Mouse (Mus musculus): ENCODE results near the gene Tmem204. TPM values are rescaled to one million over a fixed set of nuclear protein-coding genes. Genes with fewer than 3 reads are reported as not detected.

The Tmem204 gene
- total and polyA plus RNA-seq, 3 experiments = 0.10 TPM; not detected in 2

GRCm38 (mm10) chr17:25111220-25111619, 27.8 kb upstream of the Tmem204 start:
- no peak for DNase-seq (ENCODE audit: low read depth, low spot score)
- no peaks in the 10 kb centered on the region for H3K27me3 ChIP-seq (ENCODE audit: control insufficient read depth in 1 of 2, insufficient read depth in 2 of 2, low read length in 2 of 2)
- no peaks in the 10 kb centered on the region for H3K9me3 ChIP-seq (replicated peaks; ENCODE audit: insufficient read depth, low read length)
- no peak overlapping the region for H3K9ac ChIP-seq (ENCODE audit: control insufficient read depth, low read depth, low read length, poor library complexity, severe bottlenecking)
- no peak for TF ChIP-seq ETS1 (IDR thresholded peaks at IDR 0.05; ENCODE audit: low read depth, low read length)
- TF ChIP-seq USF2 (IDR thresholded peaks at IDR 0.05; ENCODE audit: borderline replicate concordance in 1 of 2, insufficient read depth in 1 of 2, low read depth in 1 of 2, low read length in 2 of 2) = no peak
- no peak for TF ChIP-seq SMC3 (IDR thresholded peaks at IDR 0.05; ENCODE audit: low read depth, low read length)
- TF ChIP-seq MAX (IDR thresholded peaks at IDR 0.05; ENCODE audit: low read length) = no peak
- TF ChIP-seq BHLHE40 (IDR thresholded peaks at IDR 0.05; ENCODE audit: borderline replicate concordance, low read depth, low read length) = no peak
- TF ChIP-seq ZC3H11A (IDR thresholded peaks at IDR 0.05; ENCODE audit: low read depth, low read length) = no peak
- no peak for TF ChIP-seq E2F4 (IDR thresholded peaks at IDR 0.05; ENCODE audit: borderline replicate concordance, low read depth, low read length)
- peaks cover 2 to 4% of the 10 kb centered on the region in 2 experiments; a peak in 3 of 4 replicates for H3K36me3 ChIP-seq (ENCODE audit: control insufficient read depth in 1 of 2, insufficient read depth in 2 of 2, low read length in 2 of 2)
- peaks cover 0 to 8% of the 10 kb centered on the region in 2 experiments; a peak in 2 of 4 replicates for H3K4me1 ChIP-seq (ENCODE audit: control insufficient read depth in 1 of 2, insufficient read depth in 2 of 2, low read length in 2 of 2)
- H3K27ac ChIP-seq (ENCODE audit: control insufficient read depth, low read depth, low read length) = no peak overlapping the region
- peaks cover 11% of the 10 kb centered on the region for H3K79me2 ChIP-seq (ENCODE audit: control insufficient read depth, insufficient read depth, low read length, poor library complexity)
- H3K4me3 ChIP-seq (ENCODE audit: control insufficient read depth in 1 of 2, insufficient read depth in 1 of 2, low read depth in 2 of 2, low read length in 2 of 2) = no peak overlapping the region

DNA sequence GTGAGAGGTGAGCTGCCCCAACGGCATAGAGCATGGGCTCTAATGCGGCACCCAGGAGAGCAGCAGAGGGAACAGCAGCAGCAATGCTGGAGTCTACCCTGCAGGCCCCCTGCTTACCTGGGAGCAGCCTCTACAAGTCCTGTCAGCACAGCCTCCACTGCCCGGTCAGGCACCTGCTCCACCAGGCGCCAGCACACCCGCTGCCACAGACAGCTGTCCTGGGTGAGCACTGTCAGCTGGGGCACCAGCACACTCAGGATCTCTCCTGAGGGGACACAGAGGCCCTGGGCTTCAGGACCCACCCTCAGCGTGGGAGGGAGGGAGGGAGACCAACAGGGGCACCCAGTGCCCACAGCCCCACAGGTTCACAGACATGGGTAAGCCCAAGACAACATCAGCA, 27.2 kb upstream of the Tmem204 start:
- TF ChIP-seq RCOR1 (IDR thresholded peaks at IDR 0.05; ENCODE audit: low read depth, low read length) = no peak

DNA sequence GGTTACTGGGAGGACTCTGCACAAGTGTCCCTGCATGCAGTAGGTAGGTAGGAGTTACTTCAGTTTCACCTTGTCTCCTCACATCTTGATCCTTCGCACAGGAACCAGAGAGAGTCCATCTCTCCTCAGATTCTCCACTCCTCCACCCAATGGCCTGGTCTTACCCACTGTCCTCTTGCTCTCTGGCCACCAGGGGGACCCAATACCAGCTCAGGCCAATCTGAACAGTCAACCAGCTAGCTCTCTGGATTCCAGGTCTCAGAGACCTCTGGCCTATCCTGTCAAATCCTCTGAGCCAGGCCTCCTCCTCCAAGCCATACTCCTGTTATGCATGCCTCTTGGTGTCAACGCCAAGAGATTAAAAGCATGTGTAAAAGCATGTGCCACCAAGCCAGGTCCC, 26.2 kb upstream of the Tmem204 start:
- H3K36me3 ChIP-seq (ENCODE audit: control insufficient read depth in 1 of 2, insufficient read depth in 2 of 2, low read length in 2 of 2) = peaks cover 1 to 2% of the 10 kb centered on the region in 2 experiments; a peak in 3 of 4 replicates
- peaks cover 3% of the 10 kb centered on the region for H3K79me2 ChIP-seq (ENCODE audit: control insufficient read depth, insufficient read depth, low read length, poor library complexity)
- no peaks in the 10 kb centered on the region for H3K9me3 ChIP-seq (replicated peaks; ENCODE audit: insufficient read depth, low read length)
- H3K4me1 ChIP-seq (ENCODE audit: control insufficient read depth in 1 of 2, insufficient read depth in 2 of 2, low read length in 2 of 2) = peaks cover 0 to under 1% of the 10 kb centered on the region in 2 experiments; a peak in 2 of 4 replicates
- H3K27ac ChIP-seq (ENCODE audit: control insufficient read depth, low read depth, low read length) = no peak overlapping the region
- no peak overlapping the region for H3K4me3 ChIP-seq (ENCODE audit: control insufficient read depth in 1 of 2, insufficient read depth in 1 of 2, low read depth in 2 of 2, low read length in 2 of 2)
- no peaks in the 10 kb centered on the region for H3K27me3 ChIP-seq (ENCODE audit: control insufficient read depth in 1 of 2, insufficient read depth in 2 of 2, low read length in 2 of 2)
- no peak overlapping the region for H3K9ac ChIP-seq (ENCODE audit: control insufficient read depth, low read depth, low read length, poor library complexity, severe bottlenecking)
- DNase-seq (ENCODE audit: low read depth, low spot score) = peak; percentile 43
- TF ChIP-seq CTCF (IDR thresholded peaks at IDR 0.05 in 2 of 3, conservative IDR thresholded peaks at IDR 0.05 in 1 of 3; ENCODE audit: control insufficient read depth in 1 of 3, insufficient read depth in 1 of 3, low read depth in 2 of 3, low read length in 3 of 3, poor library complexity in 1 of 3, severe bottlenecking in 1 of 3) = peak; percentile 35 to 51 (median 36)
- no peak for TF ChIP-seq BHLHE40 (IDR thresholded peaks at IDR 0.05; ENCODE audit: borderline replicate concordance, low read depth, low read length)
- TF ChIP-seq SMC3 (IDR thresholded peaks at IDR 0.05; ENCODE audit: low read depth, low read length) = peak; percentile 26; the same call in 1 of the 2 replicates

More for the DNA sequence above, 27.2 kb upstream of the Tmem204 start:
- Histone ChIP-seq H3K36me3 (ENCODE audit: control insufficient read depth in 1 of 2, insufficient read depth in 2 of 2, low read length in 2 of 2) (peaks cover 2 to 4% of the 10 kb centered on the region in 2 experiments; a peak in 3 of 4 replicates), H3K27ac (ENCODE audit: control insufficient read depth, low read depth, low read length) (no peak overlapping the region), H3K9ac (ENCODE audit: control insufficient read depth, low read depth, low read length, poor library complexity, severe bottlenecking) (no peak overlapping the region), H3K27me3 (ENCODE audit: control insufficient read depth in 1 of 2, insufficient read depth in 2 of 2, low read length in 2 of 2) (no peaks in the 10 kb centered on the region), H3K9me3 (replicated peaks; ENCODE audit: insufficient read depth, low read length) (no peaks in the 10 kb centered on the region), H3K79me2 (ENCODE audit: control insufficient read depth, insufficient read depth, low read length, poor library complexity) (peaks cover 11% of the 10 kb centered on the region), H3K4me3 (ENCODE audit: control insufficient read depth in 1 of 2, insufficient read depth in 1 of 2, low read depth in 2 of 2, low read length in 2 of 2) (no peak overlapping the region), H3K4me1 (ENCODE audit: control insufficient read depth in 1 of 2, insufficient read depth in 2 of 2, low read length in 2 of 2) (peaks cover 0 to 6% of the 10 kb centered on the region in 2 experiments; a peak in 2 of 4 replicates)
- no peak for DNase-seq (ENCODE audit: low read depth, low spot score)
